Mouse (Mus musculus): ENCODE measurements at regions not wholly inside any gene's neighbourhood (a gene's known extent, or its start where the extent isn't known, plus 50 kb on each side); places are given as distances from the start of the nearest gene placed in this dataset.

GRCm38 (mm10) chr4:7669992-7670794, 568.6 kb downstream of the Car8 start:
- 68% methylated on average over 4 of the region's 4 CpGs for whole genome bisulfite sequencing
- no peak for TF ChIP-seq CTCF (IDR thresholded peaks at IDR 0.05)

GRCm38 (mm10) chr4:7666935-7667594, 571.8 kb downstream of the Car8 start:
- WGBS, result 66% methylated on average over 7 of the region's 7 CpGs
- DNase-seq (ENCODE audit: low spot score), result peak; percentile 19
- no peaks in the 10 kb centered on the region for H3K9me3 ChIP-seq (ENCODE audit: low read length)
- H3K4me2 ChIP-seq (ENCODE audit: low read depth, low read length, poor library complexity, severe bottlenecking), result no peak overlapping the region
- no peak overlapping the region for H3K27ac ChIP-seq (ENCODE audit: low read depth, low read length)
- no peak overlapping the region for H3K9ac ChIP-seq (replicated peaks; ENCODE audit: low read length, poor library complexity, severe bottlenecking)
- no peak overlapping the region for H3K4me3 ChIP-seq (ENCODE audit: low read depth, low read length)
- H3K27me3 ChIP-seq (ENCODE audit: insufficient read depth, low read length), result no peaks in the 10 kb centered on the region
- no peaks in the 10 kb centered on the region for H3K4me1 ChIP-seq (ENCODE audit: insufficient read depth, low read length)
- H3K36me3 ChIP-seq (ENCODE audit: insufficient read depth, low read length), result no peaks in the 10 kb centered on the region
- ATAC-seq (ENCODE audit: low FRiP score), result no peak
- no peak for TF ChIP-seq CTCF (IDR thresholded peaks at IDR 0.05)

More at GRCm38 (mm10) chr4:7669992-7670794, 568.6 kb downstream of the Car8 start:
- no peaks in the 10 kb centered on the region for H3K9me3 ChIP-seq (ENCODE audit: low read length)
- no peak for ATAC-seq (ENCODE audit: low FRiP score)
- H3K4me1 ChIP-seq (ENCODE audit: insufficient read depth, low read length), result no peaks in the 10 kb centered on the region
- H3K4me2 ChIP-seq (ENCODE audit: low read depth, low read length, poor library complexity, severe bottlenecking), result no peak overlapping the region
- no peak overlapping the region for H3K27ac ChIP-seq (ENCODE audit: low read depth, low read length)
- no peaks in the 10 kb centered on the region for H3K27me3 ChIP-seq (ENCODE audit: insufficient read depth, low read length)
- H3K36me3 ChIP-seq (ENCODE audit: insufficient read depth, low read length), result no peaks in the 10 kb centered on the region
- no peak for DNase-seq (ENCODE audit: low spot score)
- H3K4me3 ChIP-seq (ENCODE audit: low read depth, low read length), result no peak overlapping the region
- H3K9ac ChIP-seq (replicated peaks; ENCODE audit: low read length, poor library complexity, severe bottlenecking), result no peak overlapping the region

- Histone ChIP-seq H3K4me1 (ENCODE audit: insufficient read depth, low read length) (no peaks in the 10 kb centered on the region), H3K36me3 (ENCODE audit: insufficient read depth, low read length) (no peaks in the 10 kb centered on the region), H3K4me3 (ENCODE audit: low read depth, low read length) (no peak overlapping the region), H3K9ac (replicated peaks; ENCODE audit: low read length, poor library complexity, severe bottlenecking) (no peak overlapping the region), H3K27me3 (ENCODE audit: insufficient read depth, low read length) (no peaks in the 10 kb centered on the region), H3K9me3 (ENCODE audit: low read length) (no peaks in the 10 kb centered on the region), H3K27ac (ENCODE audit: low read depth, low read length) (no peak overlapping the region), H3K4me2 (ENCODE audit: low read depth, low read length, poor library complexity, severe bottlenecking) (no peak overlapping the region)
- 28% methylated on average over 8 of the region's 8 CpGs for WGBS
- DNase-seq (ENCODE audit: low spot score) (no peak), ATAC-seq (ENCODE audit: low FRiP score) (no peak)
- TF ChIP-seq CTCF (IDR thresholded peaks at IDR 0.05), result no peak
Measured at GRCm38 (mm10) chr4:7642878-7643590, 595.8 kb downstream of the Car8 start.

- H3K9me3 ChIP-seq (ENCODE audit: low read length), result no peaks in the 10 kb centered on the region
- H3K27me3 ChIP-seq (ENCODE audit: insufficient read depth, low read length), result no peaks in the 10 kb centered on the region
- no peak overlapping the region for H3K4me2 ChIP-seq (ENCODE audit: low read depth, low read length, poor library complexity, severe bottlenecking)
- DNase-seq (ENCODE audit: low spot score) (no peak), ATAC-seq (ENCODE audit: low FRiP score) (no peak)
- TF ChIP-seq CTCF (IDR thresholded peaks at IDR 0.05), result no peak
- H3K36me3 ChIP-seq (ENCODE audit: insufficient read depth, low read length), result no peaks in the 10 kb centered on the region
- H3K4me1 ChIP-seq (ENCODE audit: insufficient read depth, low read length), result no peaks in the 10 kb centered on the region
- 71% methylated on average over 4 of the region's 4 CpGs for WGBS
- no peak overlapping the region for H3K27ac ChIP-seq (ENCODE audit: low read depth, low read length)
- no peak overlapping the region for H3K4me3 ChIP-seq (ENCODE audit: low read depth, low read length)
- H3K9ac ChIP-seq (replicated peaks; ENCODE audit: low read length, poor library complexity, severe bottlenecking), result no peak overlapping the region
Measured at GRCm38 (mm10) chr4:7597671-7598390, 641.0 kb downstream of the Car8 start.

GRCm38 (mm10) chr4:7596116-7596515, 642.7 kb downstream of the Car8 start:
- H3K4me1 ChIP-seq (ENCODE audit: insufficient read depth, low read length), result no peaks in the 10 kb centered on the region
- WGBS, result 77% methylated on average over 4 of the region's 4 CpGs
- no peak overlapping the region for H3K4me2 ChIP-seq (ENCODE audit: low read depth, low read length, poor library complexity, severe bottlenecking)
- no peak overlapping the region for H3K4me3 ChIP-seq (ENCODE audit: low read depth, low read length)
- H3K9ac ChIP-seq (replicated peaks; ENCODE audit: low read length, poor library complexity, severe bottlenecking), result no peak overlapping the region
- H3K9me3 ChIP-seq (ENCODE audit: low read length), result no peaks in the 10 kb centered on the region
- no peaks in the 10 kb centered on the region for H3K27me3 ChIP-seq (ENCODE audit: insufficient read depth, low read length)
- H3K36me3 ChIP-seq (ENCODE audit: insufficient read depth, low read length), result no peaks in the 10 kb centered on the region
- H3K27ac ChIP-seq (ENCODE audit: low read depth, low read length), result no peak overlapping the region
- DNase-seq (ENCODE audit: low spot score), result no peak
- no peak for ATAC-seq (ENCODE audit: low FRiP score)
- TF ChIP-seq CTCF (IDR thresholded peaks at IDR 0.05), result no peak
